Mouse (Mus musculus): ENCODE results near the gene Map10. TPM values are rescaled to one million over a fixed set of nuclear protein-coding genes. Genes with fewer than 3 reads are reported as not detected.

The Map10 gene
- total RNA-seq, 1 experiment from 2014 or later = 2.5 TPM

DNA sequence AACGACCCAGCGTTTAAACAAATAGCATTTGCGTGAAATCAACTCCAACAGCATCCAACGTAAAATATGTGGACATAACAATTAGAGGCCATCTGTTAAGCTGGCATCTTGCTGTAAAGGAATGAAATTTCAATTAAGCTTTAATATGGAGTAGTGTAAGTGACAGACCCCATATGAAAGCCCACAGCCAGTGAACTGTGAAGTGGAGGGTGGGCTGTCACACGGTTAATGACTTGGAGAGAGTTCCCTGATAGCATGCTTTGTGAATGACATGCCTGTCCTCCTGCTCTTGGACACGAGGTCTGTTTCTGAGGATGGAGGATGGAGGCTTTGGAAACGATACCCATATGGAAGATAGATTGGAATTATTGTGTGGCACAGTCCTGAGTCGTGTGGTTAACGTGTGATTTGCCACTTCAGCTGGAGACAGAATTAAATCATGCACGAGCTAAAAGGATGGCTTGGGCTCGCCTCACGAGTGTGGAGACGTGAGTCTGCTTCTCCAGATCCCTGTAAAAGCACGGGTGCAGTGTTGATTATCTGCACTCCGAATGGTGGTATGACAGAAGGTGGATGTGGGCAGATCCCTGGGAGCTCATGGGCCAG, 33.4 kb downstream of the Map10 start:
- ATAC-seq (replicated peaks; ENCODE audit: insufficient number of reproducible peaks, low FRiP score, low TSS enrichment, poor library complexity, severe bottlenecking) = no peak

DNA sequence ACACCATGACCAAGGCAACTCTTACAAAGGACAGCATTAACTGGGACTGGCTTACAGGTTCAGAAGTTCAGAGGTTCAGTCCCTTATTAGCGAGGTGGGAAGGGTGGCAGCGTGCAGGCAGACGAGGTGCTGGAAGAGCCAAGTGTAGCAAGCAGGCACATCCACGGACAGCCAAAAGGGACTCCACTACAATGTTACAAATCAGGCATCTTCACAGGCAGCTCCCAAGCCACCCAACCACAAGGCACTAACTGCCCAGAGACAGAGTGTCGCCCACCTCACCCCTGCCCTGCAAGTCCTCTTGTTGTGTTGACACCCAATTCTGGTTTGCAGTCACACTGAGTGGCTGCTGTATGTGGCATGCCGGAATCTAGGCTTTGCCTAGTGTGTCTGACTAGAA, 34.8 kb downstream of the Map10 start:
- no peak for ATAC-seq (replicated peaks; ENCODE audit: insufficient number of reproducible peaks, low FRiP score, low TSS enrichment, poor library complexity, severe bottlenecking)

DNA sequence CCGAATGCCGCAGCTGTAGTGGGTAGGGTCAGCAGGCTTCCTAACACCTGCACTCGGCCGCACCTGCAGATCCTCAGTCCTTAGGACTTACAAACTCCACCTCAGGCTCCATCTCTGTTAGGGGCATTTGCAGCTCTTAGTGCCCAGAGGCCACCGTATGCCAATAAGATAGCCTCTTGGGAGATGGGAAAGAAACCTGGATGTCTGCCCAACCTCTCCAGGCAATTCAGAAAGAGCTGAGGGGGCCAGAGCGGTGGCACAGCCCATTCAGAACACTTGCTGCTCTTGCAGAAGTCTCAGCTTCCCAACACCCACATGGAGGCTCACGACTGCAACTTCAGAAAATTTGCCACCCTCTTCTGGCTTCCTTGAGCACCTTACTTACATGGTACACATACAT, 36.2 kb downstream of the Map10 start:
- no peak for ATAC-seq (replicated peaks; ENCODE audit: insufficient number of reproducible peaks, low FRiP score, low TSS enrichment, poor library complexity, severe bottlenecking)

DNA sequence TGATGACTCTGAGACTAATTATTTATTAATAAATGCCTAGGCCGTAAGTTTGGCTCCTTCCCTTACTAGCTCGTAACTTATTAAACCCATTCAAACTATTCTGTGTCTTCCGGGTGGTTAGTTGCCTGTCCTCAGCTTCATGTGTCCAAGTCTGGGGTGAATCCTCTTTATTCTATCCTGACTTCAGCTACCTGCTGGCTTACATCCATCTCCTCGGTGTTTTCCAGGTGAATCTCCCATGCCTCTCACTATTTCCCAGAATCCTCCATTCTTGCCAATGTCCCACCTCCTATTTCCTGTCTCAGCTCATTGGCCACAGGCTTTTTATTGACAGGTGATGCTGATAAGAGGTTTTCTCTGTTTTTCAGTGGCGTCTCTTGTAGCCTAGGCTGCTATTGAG, 39.6 kb downstream of the Map10 start:
- no peak for ATAC-seq (replicated peaks; ENCODE audit: insufficient number of reproducible peaks, low FRiP score, low TSS enrichment, poor library complexity, severe bottlenecking)

DNA sequence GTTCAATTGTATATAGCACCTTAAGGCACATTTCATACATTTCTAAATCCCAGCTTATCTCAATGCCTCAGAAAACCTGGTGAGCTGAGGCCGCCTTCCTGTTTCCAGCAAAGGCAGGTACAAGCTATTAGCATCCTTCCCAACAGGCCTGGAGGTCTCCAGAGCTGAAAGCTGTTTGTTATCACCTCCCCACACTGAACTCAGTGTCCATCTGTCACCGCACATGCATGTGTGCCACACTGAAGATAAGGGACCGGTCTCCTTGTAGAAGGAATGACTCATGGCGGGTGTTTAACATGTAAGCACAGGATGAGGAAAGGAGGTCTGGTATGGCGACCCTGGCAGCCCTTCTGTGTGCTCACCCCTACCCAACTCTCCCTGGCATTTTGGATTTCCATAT, 41.9 kb downstream of the Map10 start:
- ATAC-seq (replicated peaks; ENCODE audit: insufficient number of reproducible peaks, low FRiP score, low TSS enrichment, poor library complexity, severe bottlenecking) = no peak

DNA sequence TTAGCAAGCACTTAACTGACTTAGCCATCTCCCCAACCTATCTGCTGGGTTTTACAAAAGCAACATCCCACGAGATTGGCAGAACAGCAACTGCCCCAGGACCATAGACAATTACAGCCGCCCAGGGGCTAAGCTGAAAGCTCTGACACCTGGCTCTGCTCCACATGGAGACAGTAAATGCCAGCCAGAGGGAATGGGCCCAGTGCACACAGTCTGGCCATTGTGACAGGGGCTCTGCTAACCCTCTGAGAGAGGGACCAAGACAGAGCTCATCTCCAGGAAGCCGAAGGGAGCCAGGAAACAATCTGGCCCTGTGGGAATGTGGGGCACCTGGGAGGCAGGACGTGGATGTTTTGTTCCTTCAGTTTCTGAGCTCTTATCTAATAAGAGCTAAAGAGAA, 46.6 kb downstream of the Map10 start:
- ATAC-seq (replicated peaks; ENCODE audit: insufficient number of reproducible peaks, low FRiP score, low TSS enrichment, poor library complexity, severe bottlenecking) = no peak

DNA sequence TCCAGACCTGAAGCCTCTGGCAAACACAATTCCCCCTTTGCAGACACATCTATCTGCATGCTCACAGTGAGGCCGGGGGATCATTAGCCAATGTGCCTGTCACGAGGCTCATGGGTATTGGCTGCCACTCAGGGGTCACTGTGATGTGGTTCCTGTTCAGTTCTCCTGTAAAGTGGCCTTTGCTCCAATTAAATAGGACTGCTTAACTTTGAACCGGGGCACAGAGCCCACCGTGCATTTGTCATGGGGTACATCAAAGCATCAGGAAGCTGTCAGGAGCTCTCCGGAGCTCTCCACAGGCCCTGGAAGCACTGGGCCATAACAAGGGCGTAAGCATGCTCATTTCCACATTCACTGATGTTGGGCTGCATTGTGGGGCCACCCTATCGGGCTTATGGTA, 47.0 kb downstream of the Map10 start:
- no peak for ATAC-seq (replicated peaks; ENCODE audit: insufficient number of reproducible peaks, low FRiP score, low TSS enrichment, poor library complexity, severe bottlenecking)

DNA sequence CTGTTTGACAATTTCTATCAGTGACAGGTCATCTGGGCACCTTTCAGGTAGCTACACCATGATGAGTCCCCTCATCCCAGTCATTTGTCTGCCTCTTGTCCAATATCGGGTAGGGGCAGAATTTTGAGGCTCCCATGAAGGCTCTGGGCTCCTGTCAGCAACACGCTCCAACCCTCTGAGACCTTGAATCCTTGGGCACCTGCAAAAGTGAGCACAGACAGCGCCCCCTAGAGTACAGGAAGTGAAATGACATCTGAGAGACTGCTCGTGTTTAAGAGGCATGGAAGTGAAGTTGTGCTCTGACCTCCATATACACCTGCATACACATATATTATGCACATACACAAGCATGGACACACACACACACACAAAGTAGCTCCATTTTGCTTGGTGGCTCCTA, 49.3 kb downstream of the Map10 start:
- ATAC-seq (replicated peaks; ENCODE audit: insufficient number of reproducible peaks, low FRiP score, low TSS enrichment, poor library complexity, severe bottlenecking) = no peak

DNA sequence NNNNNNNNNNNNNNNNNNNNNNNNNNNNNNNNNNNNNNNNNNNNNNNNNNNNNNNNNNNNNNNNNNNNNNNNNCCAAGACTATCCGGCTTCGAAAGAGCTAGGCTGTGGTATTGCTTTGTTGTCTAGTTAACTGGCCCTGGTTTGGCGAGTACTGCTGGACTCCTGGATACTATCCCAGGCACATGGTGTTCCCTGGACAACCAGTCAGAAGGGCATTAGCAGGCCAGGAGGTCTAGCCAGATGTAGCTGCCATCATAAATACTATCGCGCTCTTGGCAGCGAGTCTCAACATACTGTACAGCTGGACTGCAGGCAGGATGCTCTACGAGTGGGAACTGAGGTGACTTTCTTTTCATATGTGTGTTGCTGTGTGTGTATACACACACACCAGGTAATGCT, 53.1 kb downstream of the Map10 start:
- ATAC-seq (replicated peaks; ENCODE audit: insufficient number of reproducible peaks, low FRiP score, low TSS enrichment, poor library complexity, severe bottlenecking) = no peak

Other genes starting within 250 kb of the Map10 start
- 14.4 to 15.8 TPM (median 15.8 TPM) in 3 replicates for gene Sipa1l2, start 100.0 kb upstream of the Map10 start, total RNA-seq (2017)
- gene Ntpcr, start 60.1 kb downstream of the Map10 start, total RNA-seq (2017) = 11.4 to 17.3 TPM (median 12.7 TPM) in 3 replicates
- not detected in 3 replicates for gene Pcnx2, start 228.5 kb downstream of the Map10 start, total RNA-seq (2017)
- gene Map3k21, start 240.6 kb downstream of the Map10 start, total RNA-seq (2017) = not detected in 3 replicates